Mouse (Mus musculus) thymus, adult 2 months (tissue): ENCODE data around the gene Gm10282.

Experiments used
- CTCF ChIP-seq: fragments of 200-500 bp; IDR thresholded peaks from 2 replicates; pipeline ENCODE4 v1.5.1; 2012; ENCODE audit warnings: mild to moderate bottlenecking, control low read depth, low read length, moderate library complexity, borderline replicate concordance; ENCODE audit not compliant: control insufficient read depth, poor library complexity, insufficient read depth; ENCODE audit errors: extremely low read depth
- POLR2A ChIP-seq: fragments of 200-500 bp; IDR thresholded peaks from 2 replicates; pipeline ENCODE4 v1.6.1; 2012; ENCODE audit warnings: mild to moderate bottlenecking, low read length, control low read depth, moderate library complexity; ENCODE audit not compliant: control insufficient read depth, poor library complexity, insufficient read depth; ENCODE audit errors: extremely low read depth

DNA sequence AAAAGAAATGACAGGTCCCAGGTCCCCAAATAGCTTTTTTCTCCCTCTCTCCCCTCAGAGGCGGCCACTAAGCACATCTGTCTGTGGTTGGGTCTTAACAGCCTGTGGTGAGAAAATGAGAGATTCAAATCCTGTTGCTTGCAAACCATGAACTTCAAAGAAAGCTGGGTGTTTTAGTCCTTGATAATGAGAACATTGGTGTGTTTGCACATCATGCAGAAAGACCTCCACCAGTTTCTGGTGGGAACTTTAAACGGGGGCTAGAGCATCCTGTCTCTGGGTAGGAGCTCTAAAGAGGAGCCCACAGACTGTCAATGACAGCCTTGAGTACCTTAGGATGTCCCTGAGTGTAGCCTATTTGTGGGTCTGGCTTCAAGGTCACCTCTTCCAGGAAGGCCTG, 14.0 kb downstream of the Gm10282 start:
- TF ChIP-seq POLR2A = no peak
- TF ChIP-seq CTCF = no peak
